Mouse (Mus musculus) myocyte (in vitro differentiated cells): ENCODE measurements around the gene Olfr916.

Experiments used
- E2F4 ChIP-seq: IDR thresholded peaks from one replicate; pipeline ENCODE4 v1.6.1; 2011; ENCODE audit warnings: mild to moderate bottlenecking, control low read depth, moderate library complexity; ENCODE audit not compliant: insufficient read depth
- MYOG ChIP-seq, 3 experiments: IDR thresholded peaks; one replicate each; pipeline ENCODE4 v1.6.1; 2011; ENCODE audit warnings: control low read depth in 2 of 3, low read depth in 2 of 3, mild to moderate bottlenecking in 2 of 3; ENCODE audit not compliant: insufficient read length in 2 of 3, control insufficient read depth in 1 of 3, insufficient read depth in 1 of 3
- POLR2A ChIP-seq: IDR thresholded peaks from one replicate; pipeline ENCODE4 v1.6.1; 2011; ENCODE audit warnings: low read depth, mild to moderate bottlenecking, control low read depth, moderate library complexity; ENCODE audit not compliant: insufficient read length

DNA sequence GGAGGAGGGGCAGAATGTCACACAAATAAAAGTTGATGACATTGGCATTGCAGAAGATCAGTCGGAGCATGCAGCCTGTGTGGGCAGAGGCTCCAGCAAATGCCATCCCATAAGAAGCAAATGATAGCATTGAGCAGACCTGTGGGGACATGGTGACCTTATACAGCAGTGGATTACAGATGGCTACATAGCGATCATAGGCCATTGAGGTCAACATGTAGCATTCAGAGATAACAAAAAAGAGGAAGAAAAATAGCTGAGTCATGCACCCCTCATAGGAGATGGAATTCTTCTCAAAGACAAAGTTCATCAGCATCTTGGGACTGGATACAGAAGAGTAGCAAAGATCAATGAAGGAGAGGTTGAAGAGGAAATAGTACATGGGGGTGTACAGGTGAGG is 13.2 kb upstream of the Olfr916 start:
- no peak for TF ChIP-seq POLR2A
- TF ChIP-seq E2F4 = no peak
- TF ChIP-seq MYOG (IDR thresholded peaks at IDR 0.05; ENCODE audit: control insufficient read depth in 1 of 3, insufficient read depth in 1 of 3, insufficient read length in 2 of 3, low read depth in 2 of 3) = no peak
